Mouse (Mus musculus): ENCODE measurements around the gene Lyg2. TPM values are rescaled to one million over a fixed set of nuclear protein-coding genes. Genes with fewer than 3 reads are reported as not detected.

Lyg2 gene
- polyA plus RNA-seq, 1 experiment = 0.04 TPM

DNA sequence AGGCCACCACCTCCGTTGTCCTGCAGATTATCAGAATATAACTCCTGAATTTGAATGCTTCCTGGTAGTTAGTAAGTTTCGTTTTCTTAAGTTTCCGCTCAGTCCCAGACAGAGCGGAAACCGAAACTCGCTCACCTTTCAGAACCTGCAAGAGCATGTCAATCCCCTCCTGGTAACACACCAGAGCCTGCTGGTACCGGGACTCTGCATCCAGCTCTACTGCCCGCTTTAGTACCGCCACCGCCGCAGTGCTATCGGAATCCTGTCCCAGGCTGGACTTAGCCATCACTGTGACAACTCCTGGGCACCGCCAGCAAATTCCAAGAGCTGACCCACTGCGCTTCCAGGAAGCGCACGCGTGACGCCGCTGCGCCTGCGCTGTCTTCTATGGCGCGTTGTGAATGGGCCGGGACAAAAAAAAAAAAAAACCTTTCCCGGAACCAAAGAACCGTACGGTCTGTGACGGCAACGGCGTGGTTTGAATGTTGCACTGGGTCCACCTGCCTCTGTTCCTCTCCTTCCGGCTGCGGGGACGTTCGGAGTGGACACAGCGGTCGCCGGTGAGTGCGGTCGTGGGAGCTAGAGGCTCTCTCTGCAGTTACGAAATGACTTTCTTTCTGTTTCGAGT is 26.2 kb downstream of the Lyg2 start, which contains the start of the genes Mitd1 and Mrpl30:
Gene Mitd1 (minus strand): TSS at position 387 of the 628 bp plus-strand sequence.
Gene Mrpl30 (plus strand): TSS at position 453 of the 628 bp plus-strand sequence.
- Histone ChIP-seq H3K4me1 (ENCODE audit: control insufficient read depth, insufficient read depth, low read length) (no peaks in the 10 kb centered on the region), H3K4me3 (ENCODE audit: insufficient read depth, low read length) (peak within 1 kb of the TSS; percentile 58), H3K27ac (ENCODE audit: insufficient read depth, low read length) (no peak within 1 kb of the TSS)
- TF ChIP-seq CTCF (IDR thresholded peaks at IDR 0.05; ENCODE audit: extremely low read depth, insufficient read depth, low read length) (no peak), POLR2A (IDR thresholded peaks at IDR 0.05; ENCODE audit: extremely low read depth, insufficient read depth, low read length) (peak; percentile 87)

DNA sequence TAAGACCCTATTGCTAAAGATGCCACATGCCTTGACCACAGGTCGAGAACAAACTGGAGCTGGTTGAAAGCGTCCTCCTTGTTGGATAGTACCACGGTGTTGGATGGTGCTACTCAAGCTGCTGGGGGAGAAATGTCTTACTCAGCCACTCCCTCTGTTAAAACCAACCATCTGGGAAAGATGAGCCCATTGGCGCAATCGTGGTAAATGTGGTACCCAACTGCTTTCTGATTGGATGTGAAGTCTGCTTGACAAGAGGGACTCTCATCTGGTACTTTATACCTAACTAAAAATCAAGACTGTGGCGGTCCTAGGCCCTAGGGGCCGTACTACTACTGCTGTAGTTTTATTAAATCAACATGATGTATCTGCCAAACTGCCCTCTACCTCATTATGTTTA is 27.1 kb downstream of the Lyg2 start:
- H3K4me1 ChIP-seq (ENCODE audit: control insufficient read depth, insufficient read depth, low read length) = no peaks in the 10 kb centered on the region
- peak overlapping the region; percentile 58; the same call in 1 of the 2 replicates for H3K4me3 ChIP-seq (ENCODE audit: insufficient read depth, low read length)
- TF ChIP-seq CTCF (IDR thresholded peaks at IDR 0.05; ENCODE audit: extremely low read depth, insufficient read depth, low read length) (no peak), POLR2A (IDR thresholded peaks at IDR 0.05; ENCODE audit: extremely low read depth, insufficient read depth, low read length) (no peak)
- H3K27ac ChIP-seq (ENCODE audit: insufficient read depth, low read length) = no peak overlapping the region

DNA sequence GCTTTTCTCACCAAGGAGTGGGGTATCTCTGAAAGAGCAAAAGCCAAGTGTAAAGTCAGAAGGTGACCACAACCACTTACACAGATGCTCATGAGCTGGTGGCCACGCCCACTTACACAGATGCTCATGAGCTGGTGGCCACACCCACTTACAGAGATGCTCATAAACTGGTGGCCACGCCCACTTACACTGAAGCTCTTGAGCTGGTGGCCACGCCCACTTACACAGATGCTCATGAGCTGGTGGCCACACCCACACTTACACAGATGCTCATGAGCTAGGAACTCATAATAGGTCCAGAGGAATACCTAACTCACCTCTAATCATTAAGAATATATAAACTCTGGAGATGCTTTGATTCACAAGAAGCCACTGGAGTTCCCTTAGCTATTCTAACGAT is 31.8 kb downstream of the Lyg2 start:
- no peak overlapping the region for H3K4me3 ChIP-seq (ENCODE audit: insufficient read depth, low read length)
- TF ChIP-seq POLR2A (IDR thresholded peaks at IDR 0.05; ENCODE audit: extremely low read depth, insufficient read depth, low read length) (no peak), CTCF (IDR thresholded peaks at IDR 0.05; ENCODE audit: extremely low read depth, insufficient read depth, low read length) (no peak)
- no peak overlapping the region for H3K27ac ChIP-seq (ENCODE audit: insufficient read depth, low read length)
- H3K4me1 ChIP-seq (ENCODE audit: control insufficient read depth, insufficient read depth, low read length) = no peaks in the 10 kb centered on the region

DNA sequence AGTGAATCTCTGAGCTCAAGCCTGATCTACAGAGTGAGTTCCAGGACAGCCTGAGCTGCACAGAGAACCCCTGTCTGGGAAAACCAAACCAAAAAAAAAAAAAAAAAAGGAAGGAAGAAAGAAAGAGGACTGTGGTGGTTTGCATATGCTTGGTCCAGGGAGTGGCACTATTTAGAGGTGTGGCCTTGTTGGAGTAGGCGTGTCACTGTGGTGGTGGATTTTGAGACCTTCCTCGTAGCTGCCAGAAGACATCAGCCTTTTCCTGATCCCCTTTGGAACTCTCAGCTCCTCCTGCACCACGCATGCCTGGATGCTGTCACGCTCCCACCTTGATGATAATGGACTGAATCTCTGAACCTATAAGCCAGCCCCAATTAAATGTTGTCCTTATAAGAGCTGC is 32.9 kb downstream of the Lyg2 start:
- TF ChIP-seq CTCF (IDR thresholded peaks at IDR 0.05; ENCODE audit: extremely low read depth, insufficient read depth, low read length) (no peak), POLR2A (IDR thresholded peaks at IDR 0.05; ENCODE audit: extremely low read depth, insufficient read depth, low read length) (no peak)

DNA sequence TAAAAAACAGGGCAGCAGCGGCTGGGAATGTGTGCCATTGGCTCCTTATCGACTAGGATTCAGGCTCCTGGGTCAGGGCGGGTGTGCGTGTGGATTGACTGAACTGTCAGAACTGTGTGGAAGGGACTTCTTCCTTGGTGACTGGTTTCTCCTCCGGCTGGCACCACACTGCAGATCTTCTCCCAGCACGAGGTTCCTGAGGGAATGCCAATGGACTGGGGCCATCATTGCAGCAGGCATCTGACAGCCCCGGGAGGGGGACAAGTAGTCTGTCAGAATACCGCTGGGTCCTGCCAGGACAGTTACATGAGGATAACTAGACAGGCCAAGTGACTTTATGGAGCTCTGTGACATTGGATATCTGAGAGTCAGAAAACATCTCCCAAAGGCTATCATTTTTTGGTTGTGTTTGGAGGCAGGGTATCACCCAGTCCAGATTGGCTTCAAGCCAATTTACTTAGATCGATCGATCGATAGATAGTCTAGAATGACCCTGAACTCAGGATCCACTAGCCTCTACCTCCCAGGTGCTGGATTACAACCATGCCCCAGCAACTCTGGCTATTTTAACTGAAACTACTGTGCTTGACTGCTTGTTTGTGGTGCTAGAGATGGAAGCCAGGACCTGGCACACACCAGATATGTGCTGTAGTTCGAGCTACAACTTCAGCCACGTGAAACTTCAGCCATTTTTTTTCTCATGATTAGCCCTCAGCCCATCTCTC is 38.4 kb downstream of the Lyg2 start:
- no peak for TF ChIP-seq POLR2A (IDR thresholded peaks at IDR 0.05; ENCODE audit: extremely low read depth, insufficient read depth, low read length)
- no peak for TF ChIP-seq CTCF (IDR thresholded peaks at IDR 0.05; ENCODE audit: extremely low read depth, insufficient read depth, low read length)
- Histone ChIP-seq H3K4me3 (ENCODE audit: insufficient read depth, low read length) (no peak overlapping the region), H3K27ac (ENCODE audit: insufficient read depth, low read length) (no peak overlapping the region), H3K4me1 (ENCODE audit: control insufficient read depth, insufficient read depth, low read length) (peaks cover 1% of the 10 kb centered on the region; the same call in 1 of the 2 replicates)

More for the DNA sequence above, 32.9 kb downstream of the Lyg2 start:
- Histone ChIP-seq H3K4me3 (ENCODE audit: insufficient read depth, low read length) (no peak overlapping the region), H3K4me1 (ENCODE audit: control insufficient read depth, insufficient read depth, low read length) (no peaks in the 10 kb centered on the region), H3K27ac (ENCODE audit: insufficient read depth, low read length) (no peak overlapping the region)

DNA sequence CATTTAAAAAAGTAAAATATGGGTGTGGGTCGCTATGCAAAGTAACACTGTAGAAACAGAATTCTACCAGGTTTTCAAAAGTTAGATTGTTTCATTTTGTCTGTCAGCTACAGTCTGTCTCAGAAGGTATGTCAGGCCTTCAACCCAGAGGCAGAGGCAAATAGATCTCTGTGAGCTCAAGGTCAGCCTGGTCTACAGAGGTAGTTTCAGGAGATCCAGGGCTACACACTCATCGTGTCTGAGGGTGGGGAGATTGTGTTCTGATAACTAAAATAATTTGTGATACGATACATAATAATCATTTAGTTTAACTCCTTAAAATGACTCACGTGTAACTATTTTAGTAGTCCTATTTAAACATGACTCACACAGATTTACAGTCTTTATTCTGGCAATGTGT is 43.1 kb downstream of the Lyg2 start:
- Histone ChIP-seq H3K4me3 (ENCODE audit: insufficient read depth, low read length) (no peak overlapping the region; the same call in 1 of the 2 replicates), H3K4me1 (ENCODE audit: control insufficient read depth, insufficient read depth, low read length) (peaks cover 1% of the 10 kb centered on the region; the same call in 1 of the 2 replicates), H3K27ac (ENCODE audit: insufficient read depth, low read length) (no peak overlapping the region)
- TF ChIP-seq CTCF (IDR thresholded peaks at IDR 0.05; ENCODE audit: extremely low read depth, insufficient read depth, low read length) = no peak
- no peak for TF ChIP-seq POLR2A (IDR thresholded peaks at IDR 0.05; ENCODE audit: extremely low read depth, insufficient read depth, low read length)

DNA sequence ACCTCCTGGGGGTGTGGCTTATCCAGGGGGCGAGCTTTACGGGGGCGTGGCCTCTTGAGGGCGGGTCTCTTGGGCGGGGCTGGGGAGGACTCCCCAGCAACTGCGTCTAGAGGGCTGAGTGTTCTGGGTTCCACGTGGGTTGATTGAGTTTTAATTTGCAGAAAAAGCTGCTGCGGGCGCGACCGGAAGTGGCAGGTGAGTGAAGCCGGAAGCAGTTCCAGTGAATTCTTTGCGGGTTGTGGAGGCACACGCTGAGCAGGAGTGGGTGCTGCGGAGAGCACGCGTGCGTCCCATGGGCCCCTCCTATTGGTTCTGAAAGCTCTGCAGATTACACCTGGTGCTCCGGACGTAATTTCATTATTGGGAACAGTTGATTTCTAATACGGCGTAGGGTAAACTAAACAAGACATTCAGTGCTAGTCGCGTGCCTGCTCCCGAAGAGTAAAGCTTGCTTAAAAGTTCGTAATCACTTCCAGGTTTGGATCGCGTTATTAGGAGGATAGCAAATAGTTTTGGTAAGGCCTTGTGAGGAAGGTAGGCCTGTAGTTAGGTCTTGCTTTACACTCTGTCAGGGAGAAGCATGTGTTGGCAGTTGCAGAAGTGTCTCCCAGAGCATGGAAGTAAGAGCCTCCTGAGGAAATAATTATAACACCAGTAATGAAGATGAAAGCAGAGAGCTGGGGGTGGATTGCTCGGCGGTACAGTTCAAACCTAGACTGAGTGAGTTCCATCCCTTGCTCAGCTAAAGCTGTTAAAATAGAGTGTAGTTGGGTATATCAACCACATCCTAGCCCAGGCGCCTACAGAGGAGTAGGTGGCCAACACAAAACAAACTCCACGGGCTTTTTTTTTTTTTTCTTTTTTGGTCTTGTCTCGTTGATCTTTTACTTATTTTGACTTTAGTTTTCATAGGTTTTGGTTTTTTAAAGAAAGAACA is 43.9 kb downstream of the Lyg2 start:
- TF ChIP-seq CTCF (IDR thresholded peaks at IDR 0.05; ENCODE audit: extremely low read depth, insufficient read depth, low read length) = no peak
- TF ChIP-seq POLR2A (IDR thresholded peaks at IDR 0.05; ENCODE audit: extremely low read depth, insufficient read depth, low read length) = no peak
- Histone ChIP-seq H3K4me3 (ENCODE audit: insufficient read depth, low read length) (peak overlapping the region; percentile 31), H3K27ac (ENCODE audit: insufficient read depth, low read length) (peak overlapping the region; percentile 47), H3K4me1 (ENCODE audit: control insufficient read depth, insufficient read depth, low read length) (peaks cover 1% of the 10 kb centered on the region; the same call in 1 of the 2 replicates)

DNA sequence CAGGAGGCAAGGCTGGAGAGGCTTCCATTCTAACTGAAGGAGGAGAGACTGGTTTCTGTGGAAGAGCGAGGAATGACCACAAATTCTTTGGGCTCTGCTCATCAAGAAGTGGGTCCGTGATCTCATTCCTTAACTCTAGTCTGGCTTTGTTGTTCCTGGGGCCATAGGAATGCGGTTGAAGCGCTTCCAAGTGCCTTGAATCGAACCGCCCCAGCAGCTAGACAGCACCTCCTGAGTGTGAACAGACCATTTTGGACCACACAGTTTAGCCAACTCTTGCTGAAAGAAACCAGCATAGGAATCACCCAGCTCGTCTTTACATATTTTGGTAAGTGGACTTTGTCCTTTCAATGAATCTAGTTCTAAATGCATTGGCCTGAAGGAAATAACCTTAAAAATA is 44.6 kb downstream of the Lyg2 start, which contains the start of gene Lipt1:
Gene Lipt1 (plus strand): TSS at position 35 of the 400 bp plus-strand sequence.
- Histone ChIP-seq H3K27ac (ENCODE audit: insufficient read depth, low read length) (peak within 1 kb of the TSS; percentile 47), H3K4me1 (ENCODE audit: control insufficient read depth, insufficient read depth, low read length) (peaks cover 1% of the 10 kb centered on the region; the same call in 1 of the 2 replicates)
- TF ChIP-seq CTCF (IDR thresholded peaks at IDR 0.05; ENCODE audit: extremely low read depth, insufficient read depth, low read length) (no peak), POLR2A (IDR thresholded peaks at IDR 0.05; ENCODE audit: extremely low read depth, insufficient read depth, low read length) (no peak)

DNA sequence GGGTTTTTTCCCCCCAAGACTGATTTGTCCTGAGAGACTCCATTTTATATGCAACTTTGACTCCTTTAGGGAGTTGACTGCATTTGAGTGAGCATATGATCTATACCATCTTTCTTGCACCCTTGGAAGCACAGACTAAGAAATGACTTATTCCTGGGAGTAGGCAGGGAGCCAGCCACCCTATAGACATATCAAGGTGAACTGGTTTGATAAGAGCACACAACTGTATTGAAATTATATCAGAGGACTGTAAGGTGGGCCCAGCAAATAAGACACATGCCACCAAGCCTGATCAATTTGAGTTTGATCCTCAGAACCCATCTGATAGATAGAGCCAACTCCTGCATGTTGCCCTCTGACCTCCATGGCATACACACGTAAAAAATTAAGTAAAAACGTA is 46.9 kb downstream of the Lyg2 start:
- TF ChIP-seq CTCF (IDR thresholded peaks at IDR 0.05; ENCODE audit: extremely low read depth, insufficient read depth, low read length) = no peak
- no peak for TF ChIP-seq POLR2A (IDR thresholded peaks at IDR 0.05; ENCODE audit: extremely low read depth, insufficient read depth, low read length)
- Histone ChIP-seq H3K27ac (ENCODE audit: insufficient read depth, low read length) (no peak overlapping the region), H3K4me1 (ENCODE audit: control insufficient read depth, insufficient read depth, low read length) (peaks cover 1% of the 10 kb centered on the region; the same call in 1 of the 2 replicates), H3K4me3 (ENCODE audit: insufficient read depth, low read length) (no peak overlapping the region)

More for the DNA sequence above, 44.6 kb downstream of the Lyg2 start, which contains the start of gene Lipt1:
- peak within 1 kb of the TSS; percentile 31 for H3K4me3 ChIP-seq (ENCODE audit: insufficient read depth, low read length)

Data from cortical plate, adult 2 months (tissue).